Mouse (Mus musculus) intestine, embryonic 15.5 days (tissue): ENCODE measurements around the gene Fbxl15. TPM values are rescaled to one million over a fixed set of nuclear protein-coding genes. Genes with fewer than 3 reads are reported as not detected.

Experiments used
- ATAC-seq: fragments of 200-750 bp; cut with Nextera tagmentation; 2 replicates; pipeline ENCODE4 v1.8.0; 2017; ENCODE audit warnings: moderate TSS enrichment, moderate library complexity
- H3K27ac ChIP-seq: fragments of 300-500 bp; sonication (generic); 2 replicates; pipeline ENCODE4 v1.5.1; 2015; ENCODE audit warnings: mild to moderate bottlenecking, inconsistent platforms
- H3K27me3 ChIP-seq: fragments of 300-500 bp; sonication (generic); replicated peaks from 2 replicates; pipeline ENCODE4 v1.6.1; 2015; ENCODE audit warnings: inconsistent platforms
- H3K36me3 ChIP-seq: fragments of 300-500 bp; sonication (generic); 2 replicates; pipeline ENCODE4 v1.6.1; 2015; ENCODE audit warnings: inconsistent platforms
- H3K4me1 ChIP-seq: fragments of 300-500 bp; sonication (generic); replicated peaks from 2 replicates; pipeline ENCODE4 v1.6.1; 2015; ENCODE audit warnings: inconsistent platforms
- H3K4me2 ChIP-seq: fragments of 300-500 bp; sonication (generic); replicated peaks from 2 replicates; pipeline ENCODE4 v1.6.1; 2015; ENCODE audit warnings: mild to moderate bottlenecking, inconsistent platforms
- H3K4me3 ChIP-seq: fragments of 300-500 bp; sonication (generic); replicated peaks from 2 replicates; pipeline ENCODE4 v1.5.1; 2015; ENCODE audit warnings: inconsistent platforms
- H3K9ac ChIP-seq: fragments of 300-500 bp; sonication (generic); 2 replicates; pipeline ENCODE4 v1.6.1; 2015; ENCODE audit warnings: inconsistent platforms
- H3K9me3 ChIP-seq: fragments of 300-500 bp; sonication (generic); 2 replicates; pipeline ENCODE4 v1.6.1; 2016; ENCODE audit warnings: inconsistent platforms
- WGBS: fragments of 180-500 bp; shearing (Covaris S2); methylation state at CpG from one replicate; pipeline ENCODE4 v1.1.7; 2015; 5-methylcytosine and 5-hydroxymethylcytosine counted together
- polyA plus RNA-seq: library from polyadenylated mRNA; unstranded; fragments of >200 nt; fragmentation: Nextera tagmentation; extraction: Ambion mirVana; gene quantifications from 2 replicates; pipeline ENCODE4 v1.2.1, GENCODE M21; 2015

Gene Fbxl15
- polyA plus RNA-seq, 1 experiment from 2014 or later, result 15.6 TPM

DNA sequence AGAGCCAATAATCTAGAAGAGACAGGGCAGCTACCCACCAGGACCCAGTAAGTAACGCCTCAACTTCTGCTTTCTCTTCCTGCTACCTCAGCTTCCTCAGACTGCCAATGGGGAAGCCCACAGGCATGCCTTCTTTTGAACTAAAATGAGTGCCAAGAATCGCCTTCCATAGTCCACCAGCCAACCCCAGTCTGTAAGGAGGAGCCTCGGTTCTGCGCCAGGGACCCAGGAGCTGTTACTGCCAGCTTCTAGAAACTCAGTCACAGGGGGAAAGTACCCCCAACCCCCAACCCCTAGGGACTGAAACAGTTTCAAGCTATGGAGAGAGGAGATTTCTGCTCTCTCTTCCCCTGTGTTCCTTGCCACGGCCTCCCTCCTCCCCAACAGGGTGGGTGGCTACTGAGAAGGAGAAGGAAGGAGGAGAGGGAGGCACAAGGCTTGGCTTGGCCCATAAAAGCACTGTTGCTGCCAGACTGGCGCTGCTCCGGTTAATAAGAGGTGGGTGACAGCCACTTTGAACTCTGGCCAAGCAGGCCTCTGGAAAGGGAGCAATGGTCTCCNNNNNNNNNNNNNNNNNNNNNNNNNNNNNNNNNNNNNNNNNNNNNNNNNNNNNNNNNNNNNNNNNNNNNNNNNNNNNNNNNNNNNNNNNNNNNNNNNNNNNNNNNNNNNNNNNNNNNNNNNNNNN, 11.4 kb downstream of the Fbxl15 start:
- 0 out of 2 replicates have a peak, but pooled peaks have one; percentile 11 for ATAC-seq
- H3K9ac ChIP-seq, result no peak overlapping the region

GRCm38 (mm10) chr19:46344710-46345419, 16.9 kb downstream of the Fbxl15 start:
- H3K9me3 ChIP-seq, result no peaks in the 10 kb centered on the region
- H3K9ac ChIP-seq, result no peak overlapping the region
- H3K4me1 ChIP-seq, result peaks cover 12% of the 10 kb centered on the region
- ATAC-seq, result no peak
- no peak overlapping the region for H3K4me2 ChIP-seq
- no peaks in the 10 kb centered on the region for H3K36me3 ChIP-seq
- no peak overlapping the region for H3K27ac ChIP-seq
- 19% methylated on average over 7 of the region's 7 CpGs for WGBS
- no peak overlapping the region for H3K4me3 ChIP-seq
- H3K27me3 ChIP-seq, result no peaks in the 10 kb centered on the region

More for the DNA sequence above, 11.4 kb downstream of the Fbxl15 start:
- H3K4me1 ChIP-seq, result peaks cover 6% of the 10 kb centered on the region
- H3K27me3 ChIP-seq, result no peaks in the 10 kb centered on the region
- no peaks in the 10 kb centered on the region for H3K9me3 ChIP-seq
- 0 out of 2 replicates have a peak overlapping the region, but pooled peaks have one; percentile 17 for H3K27ac ChIP-seq
- WGBS, result 64% methylated on average over 7 of the region's 7 CpGs
- peak overlapping the region; percentile 48; the same call in 1 of the 2 replicates for H3K4me2 ChIP-seq
- H3K36me3 ChIP-seq, result no peaks in the 10 kb centered on the region
- no peak overlapping the region for H3K4me3 ChIP-seq

DNA sequence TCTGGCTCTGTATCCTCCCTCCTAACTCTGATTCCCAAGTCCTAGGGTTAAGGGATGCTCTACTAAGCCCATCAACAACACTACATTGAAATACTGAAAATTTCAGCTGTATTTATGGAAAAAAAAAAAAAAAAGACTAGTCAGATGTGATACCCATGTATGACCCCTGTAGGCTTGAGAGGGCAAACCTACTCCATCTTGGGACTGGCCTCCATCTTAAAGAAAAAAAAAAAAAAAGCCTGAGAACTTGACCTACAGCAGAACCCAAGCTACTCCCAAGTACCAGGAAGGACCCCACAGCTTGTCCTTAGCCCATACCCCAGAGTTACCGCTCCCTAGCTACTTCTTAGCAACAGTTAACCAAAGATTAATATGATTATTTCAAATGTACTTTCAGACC, 19.2 kb downstream of the Fbxl15 start:
- no peaks in the 10 kb centered on the region for H3K9me3 ChIP-seq
- H3K9ac ChIP-seq, result no peak overlapping the region
- WGBS, result 97% methylated on average over 1 of the region's 1 CpGs
- peaks cover 17% of the 10 kb centered on the region for H3K4me1 ChIP-seq
- H3K27me3 ChIP-seq, result no peaks in the 10 kb centered on the region
- H3K4me2 ChIP-seq, result no peak overlapping the region
- ATAC-seq, result no peak
- H3K4me3 ChIP-seq, result no peak overlapping the region
- H3K36me3 ChIP-seq, result no peaks in the 10 kb centered on the region
- H3K27ac ChIP-seq, result no peak overlapping the region

DNA sequence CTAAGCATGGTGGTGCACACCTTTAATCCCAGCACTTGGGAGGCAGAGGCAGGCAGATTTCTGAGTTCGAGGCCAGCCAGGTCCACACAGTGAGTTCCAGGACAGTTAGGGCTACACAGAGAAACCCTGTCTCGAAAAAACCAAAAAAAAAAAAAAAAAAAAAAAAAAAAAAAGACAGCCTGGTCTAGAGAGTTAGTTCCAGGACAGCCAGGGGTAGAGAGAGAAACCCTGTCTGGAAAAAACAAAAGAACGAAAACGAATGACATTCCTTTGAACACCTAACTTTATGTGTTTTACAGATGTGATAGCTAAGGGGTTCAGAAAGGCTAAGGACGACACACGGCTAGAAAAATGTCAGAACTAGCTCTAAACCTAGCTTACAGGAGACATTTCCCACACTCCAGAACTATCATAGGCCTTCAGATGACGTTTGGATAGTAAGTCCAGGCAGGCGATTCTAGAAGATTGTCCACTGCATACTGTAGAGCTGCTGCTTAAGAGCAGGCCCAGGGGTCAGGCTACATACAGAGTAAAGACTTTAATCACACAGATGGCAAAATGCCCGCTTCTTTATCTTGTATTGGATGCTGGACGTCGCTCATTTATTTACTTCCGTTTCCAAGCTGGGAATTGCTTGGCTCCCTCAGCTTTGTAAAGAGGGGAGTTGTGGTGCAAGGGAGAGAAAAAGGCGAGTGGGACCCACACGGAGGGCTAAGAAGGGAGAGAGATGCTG, 20.1 kb downstream of the Fbxl15 start:
- Histone ChIP-seq H3K9ac (peak overlapping the region; percentile 89), H3K4me3 (peak overlapping the region; percentile 74), H3K36me3 (no peaks in the 10 kb centered on the region), H3K27ac (peak overlapping the region; percentile 83), H3K4me2 (peak overlapping the region; percentile 90), H3K9me3 (no peaks in the 10 kb centered on the region), H3K4me1 (peaks cover 17% of the 10 kb centered on the region), H3K27me3 (no peaks in the 10 kb centered on the region)
- ATAC-seq, result peak; percentile 18; the same call in 1 of the 2 replicates
- 30% methylated on average over 14 of the region's 14 CpGs for WGBS

GRCm38 (mm10) chr19:46348761-46349458, 20.9 kb downstream of the Fbxl15 start:
- Histone ChIP-seq H3K27ac (peak overlapping the region; percentile 83), H3K36me3 (no peaks in the 10 kb centered on the region), H3K4me1 (peaks cover 17% of the 10 kb centered on the region), H3K9me3 (no peaks in the 10 kb centered on the region), H3K4me3 (peak overlapping the region; percentile 74), H3K4me2 (peak overlapping the region; percentile 90), H3K27me3 (no peaks in the 10 kb centered on the region), H3K9ac (peak overlapping the region; percentile 89)
- peak; percentile 81 for ATAC-seq
- under 1% methylated on average over 78 of the region's 78 CpGs for WGBS

DNA sequence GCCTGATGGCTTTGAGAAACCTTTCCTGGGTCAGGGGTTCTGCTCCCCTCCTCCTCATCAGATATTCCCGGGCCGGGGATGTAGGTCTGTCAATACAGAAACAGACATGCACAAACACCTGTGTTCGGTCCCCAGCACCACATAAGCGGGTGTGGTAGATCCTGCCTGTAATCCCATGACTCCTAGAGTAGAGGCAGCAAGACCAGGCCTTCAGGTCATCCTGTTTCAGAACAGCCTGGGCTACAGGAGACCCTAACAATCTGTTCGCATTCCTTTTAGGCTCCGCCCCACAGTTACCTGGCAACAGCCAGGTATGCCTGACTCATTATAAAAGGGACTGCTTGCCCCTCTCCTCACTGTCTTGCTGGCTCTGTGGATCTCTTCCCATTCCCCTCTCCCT, 21.6 kb downstream of the Fbxl15 start:
- WGBS, result 26% methylated on average over 6 of the region's 6 CpGs
- Histone ChIP-seq H3K4me3 (peak overlapping the region; percentile 74), H3K4me1 (peaks cover 16% of the 10 kb centered on the region), H3K27me3 (no peaks in the 10 kb centered on the region), H3K27ac (no peak overlapping the region), H3K9ac (peak overlapping the region; percentile 89), H3K36me3 (no peaks in the 10 kb centered on the region), H3K9me3 (no peaks in the 10 kb centered on the region), H3K4me2 (peak overlapping the region; percentile 90)
- ATAC-seq, result peak; percentile 23

GRCm38 (mm10) chr19:46350168-46350932, 22.4 kb downstream of the Fbxl15 start, which contains the start of gene 2310034G01Rik:
TSS of gene 2310034G01Rik (minus strand) at chr19:46350302.
- H3K27me3 ChIP-seq, result no peaks in the 10 kb centered on the region
- ATAC-seq, result no peak
- H3K27ac ChIP-seq, result peak within 1 kb of the TSS; percentile 83
- peak within 1 kb of the TSS; percentile 89 for H3K9ac ChIP-seq
- 58% methylated on average over 10 of the region's 10 CpGs for WGBS
- H3K4me2 ChIP-seq, result peak within 1 kb of the TSS; percentile 90
- no peaks in the 10 kb centered on the region for H3K36me3 ChIP-seq
- no peaks in the 10 kb centered on the region for H3K9me3 ChIP-seq
- H3K4me1 ChIP-seq, result peaks cover 13% of the 10 kb centered on the region
- H3K4me3 ChIP-seq, result peak within 1 kb of the TSS; percentile 74

DNA sequence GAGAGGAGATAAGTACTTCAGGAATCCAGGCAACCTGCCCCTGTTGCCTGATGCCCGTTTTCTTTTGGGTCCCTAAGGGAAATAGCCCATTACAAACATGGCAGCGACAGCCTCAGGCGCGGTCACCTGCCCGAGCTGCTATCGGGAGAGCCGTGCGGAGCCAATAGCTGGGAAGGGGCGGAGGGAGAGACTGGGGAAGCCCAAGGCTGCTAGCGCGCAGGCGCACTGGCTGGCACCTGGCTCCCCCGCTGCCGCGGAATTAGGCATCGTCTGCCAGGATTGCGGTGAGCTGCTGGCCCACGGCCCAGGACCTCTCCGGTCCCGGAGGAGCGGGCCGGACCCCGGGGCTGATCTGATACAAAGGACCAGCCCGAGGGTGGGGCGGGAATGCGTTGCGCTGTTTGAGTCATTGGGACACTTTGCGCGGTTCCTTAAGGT, 28.7 kb downstream of the Fbxl15 start:
- Histone ChIP-seq H3K36me3 (no peaks in the 10 kb centered on the region), H3K27me3 (peaks cover 5% of the 10 kb centered on the region; the same call in 1 of the 2 replicates), H3K4me3 (peak overlapping the region; percentile 60), H3K9ac (peak overlapping the region; percentile 57), H3K4me1 (peaks cover 15% of the 10 kb centered on the region; the same call in 1 of the 2 replicates), H3K27ac (peak overlapping the region; percentile 61), H3K9me3 (no peaks in the 10 kb centered on the region), H3K4me2 (peak overlapping the region; percentile 84)
- 0% methylated on average over 29 of the region's 29 CpGs for WGBS
- peak; percentile 92 for ATAC-seq

DNA sequence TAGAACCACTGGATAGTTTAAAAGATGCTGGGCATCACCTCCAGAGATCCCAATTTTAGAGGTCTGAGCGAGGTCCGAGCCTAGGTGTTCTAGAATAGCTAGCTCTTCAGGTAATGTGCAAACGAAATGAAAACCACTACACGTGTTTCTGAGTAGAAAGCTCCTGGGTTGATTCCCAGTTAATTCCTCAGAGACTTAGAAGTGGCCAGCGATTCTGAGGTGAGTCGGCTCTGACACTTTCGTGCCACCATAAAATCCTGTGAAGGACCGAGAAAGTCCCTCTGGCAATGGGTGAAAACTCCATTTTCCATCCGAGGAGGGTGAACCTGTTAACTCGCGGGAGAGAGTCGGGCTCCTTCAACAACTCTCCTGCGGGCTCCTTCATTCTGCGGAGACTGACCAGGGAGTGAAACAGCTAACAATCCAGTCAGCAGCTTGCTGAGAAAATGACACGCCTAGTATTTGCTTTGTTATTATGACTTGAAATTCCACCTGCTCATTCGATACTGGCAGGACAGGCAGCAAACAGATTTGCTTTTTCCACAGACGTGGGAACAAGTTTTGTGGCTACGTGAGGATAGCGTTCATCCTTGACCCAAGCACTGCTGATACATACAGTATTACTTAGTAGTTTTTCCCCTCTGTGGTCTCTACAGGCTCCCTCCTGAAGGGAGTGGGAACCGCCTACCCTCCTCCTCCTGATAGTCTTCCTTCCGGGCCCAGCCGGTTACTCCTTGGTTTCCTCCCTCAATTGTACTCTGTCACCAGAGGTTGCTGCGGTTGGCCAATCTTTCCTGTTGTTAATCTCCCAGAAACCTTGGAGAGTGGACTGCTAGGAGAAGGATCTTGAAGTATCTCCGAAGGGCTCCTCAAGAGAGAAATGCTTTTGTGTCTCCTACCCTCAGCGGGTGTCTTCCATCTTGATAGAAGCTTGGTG, 29.6 kb downstream of the Fbxl15 start:
- Histone ChIP-seq H3K36me3 (no peaks in the 10 kb centered on the region), H3K9ac (peak overlapping the region; percentile 57), H3K27me3 (peaks cover 5% of the 10 kb centered on the region; the same call in 1 of the 2 replicates), H3K27ac (peak overlapping the region; percentile 61), H3K4me3 (peak overlapping the region; percentile 60), H3K4me2 (peak overlapping the region; percentile 84), H3K9me3 (no peaks in the 10 kb centered on the region), H3K4me1 (peaks cover 15% of the 10 kb centered on the region; the same call in 1 of the 2 replicates)
- WGBS, result 17% methylated on average over 25 of the region's 25 CpGs
- ATAC-seq, result peak; percentile 77

GRCm38 (mm10) chr19:46358381-46358780, 30.4 kb downstream of the Fbxl15 start:
- Histone ChIP-seq H3K27ac (peak overlapping the region; percentile 61), H3K4me3 (no peak overlapping the region), H3K4me1 (peaks cover 15% of the 10 kb centered on the region; the same call in 1 of the 2 replicates), H3K27me3 (peaks cover 5% of the 10 kb centered on the region; the same call in 1 of the 2 replicates), H3K9me3 (no peaks in the 10 kb centered on the region), H3K9ac (no peak overlapping the region; the same call in 1 of the 2 replicates), H3K4me2 (peak overlapping the region; percentile 84), H3K36me3 (no peaks in the 10 kb centered on the region)
- 69% methylated on average over 4 of the region's 4 CpGs for WGBS
- ATAC-seq, result peak; percentile 34; the same call in 1 of the 2 replicates
